ENCODE assay signal across 29 mouse cellular contexts in genomic region chr6:93924568-93924967, GRCm38 (mm10).
"Had no signal": no experiment of that assay in that cellular context is flagged by ENCODE, and none has a peak within 500 bp of the region (broad histone marks: within the 10 kb centered on the region; RNA-seq: fewer than 3 reads in every experiment).

No protein-coding gene starts in this region.

- H3K27me3 ChIP-seq: heart, embryonic 13.5 days; heart, embryonic 15.5 days; hindbrain, embryonic 12.5 days; intestine, embryonic 15.5 days; limb, embryonic 13.5 days; limb, embryonic 15.5 days; liver, embryonic 12.5 days had no signal

- H3K27ac ChIP-seq: gastrocnemius, adult 2 months; heart, adult 2 months; heart, embryonic 13.5 days; heart, embryonic 15.5 days; hindbrain, embryonic 12.5 days; hindbrain, embryonic 14.5 days; intestine, embryonic 15.5 days; layer of hippocampus, adult 2 months; limb, embryonic 13.5 days; limb, embryonic 15.5 days; liver, embryonic 12.5 days; liver, embryonic 14.5 days had no signal

- DNase-seq: gastrocnemius, adult 2 months; gastrocnemius, postnatal 10 days; gastrocnemius, postnatal 25 days; heart, adult 2 months; heart, postnatal 14 days; heart, postnatal 4 days; kidney, adult 18-20 months; kidney, adult 8-10 months; kidney, postnatal 10 days; kidney, postnatal 25 days; kidney, postnatal 4 days; layer of hippocampus, adult 9-11 months; layer of hippocampus, postnatal 36 days; left cerebral cortex, postnatal 4 days had no signal

- H3K9ac ChIP-seq: heart, embryonic 13.5 days; heart, embryonic 15.5 days; hindbrain, embryonic 12.5 days; hindbrain, embryonic 14.5 days; intestine, embryonic 15.5 days; limb, embryonic 13.5 days; limb, embryonic 15.5 days; liver, embryonic 12.5 days; liver, embryonic 14.5 days had no signal

- H3K4me1 ChIP-seq: liver, embryonic 12.5 days had no signal

- H3K4me2 ChIP-seq: heart, embryonic 11.5 days; heart, embryonic 13.5 days; heart, embryonic 15.5 days; hindbrain, embryonic 12.5 days; hindbrain, embryonic 14.5 days; intestine, embryonic 15.5 days; limb, embryonic 13.5 days; limb, embryonic 15.5 days; liver, embryonic 12.5 days had no signal

- H3K9me3 ChIP-seq: heart, embryonic 13.5 days; heart, embryonic 15.5 days; hindbrain, embryonic 10.5 days; hindbrain, embryonic 12.5 days; intestine, embryonic 15.5 days; limb, embryonic 13.5 days; limb, embryonic 15.5 days; liver, embryonic 12.5 days had no signal

- H3K36me3 ChIP-seq: heart, embryonic 13.5 days; heart, embryonic 15.5 days; hindbrain, embryonic 10.5 days; hindbrain, embryonic 12.5 days; intestine, embryonic 15.5 days; limb, embryonic 13.5 days; limb, embryonic 15.5 days; liver, embryonic 12.5 days had no signal

- ATAC-seq: hindbrain, embryonic 16.5 days; inflammation-experienced regulatory T-cells, adult 6 months; intestine, embryonic 15.5 days; intestine, postnatal 0 days; liver, embryonic 12.5 days had no signal

- H3K4me3 ChIP-seq: gastrocnemius, adult 2 months; heart, adult 2 months; heart, embryonic 13.5 days; heart, embryonic 15.5 days; hindbrain, embryonic 10.5 days; hindbrain, embryonic 12.5 days; intestine, embryonic 15.5 days; layer of hippocampus, adult 2 months; limb, embryonic 13.5 days; limb, embryonic 15.5 days; liver, embryonic 12.5 days had no signal
